Mouse (Mus musculus) liver, embryonic 14.5 days (tissue): Measurements from ENCODE around the gene Ccm2. TPM values are rescaled to one million over a fixed set of nuclear protein-coding genes. Genes with fewer than 3 reads are reported as not detected.
A peak's percentile ranks its signal among the peaks of the same experiment; 100 is the strongest.

Experiments
- ATAC-seq: fragments of 200-750 bp; cut with Nextera tagmentation; 2 replicates; pipeline ENCODE4 v1.8.0; 2017; ENCODE audit warnings: moderate number of reproducible peaks, mild to moderate bottlenecking, moderate library complexity; ENCODE audit not compliant: insufficient read depth
- DNase-seq, 3 experiments: peaks; one replicate each; pipeline ENCODE4 v3.0.0-alpha.2; 2012 to 2013; ENCODE audit warnings: low read depth in 3 of 3, low spot score in 3 of 3
- H3K27ac ChIP-seq: fragments of 300-500 bp; sonication (generic); 2 replicates; pipeline ENCODE4 v1.5.1; 2014; ENCODE audit warnings: moderate library complexity, mild to moderate bottlenecking, control low read depth, inconsistent platforms
- H3K27me3 ChIP-seq: fragments of 300-500 bp; sonication (generic); 2 replicates; pipeline ENCODE4 v1.6.1; 2014; ENCODE audit warnings: mild to moderate bottlenecking, low read length, moderate library complexity; ENCODE audit not compliant: control insufficient read depth, insufficient read depth
- H3K36me3 ChIP-seq: fragments of 300-500 bp; sonication (generic); replicated peaks from 2 replicates; pipeline ENCODE4 v1.6.1; 2014; ENCODE audit warnings: low read depth; ENCODE audit not compliant: control insufficient read depth, insufficient read depth
- H3K4me1 ChIP-seq, 2 experiments: fragments of 200-500 bp in 1 of 2; fragments of 300-500 bp in 1 of 2; sonication (generic) in 1 of 2; replicated peaks; 2 replicates each; pipeline ENCODE4 v1.6.1; 2012 to 2014; ENCODE audit warnings: antibody characterized with exemption in 1 of 2, inconsistent platforms in 1 of 2, low read length in 1 of 2; ENCODE audit not compliant: control insufficient read depth in 2 of 2, insufficient read depth in 2 of 2
- H3K4me2 ChIP-seq: fragments of 300-500 bp; sonication (generic); 2 replicates; pipeline ENCODE4 v1.6.1; 2014; ENCODE audit warnings: low read depth, mild to moderate bottlenecking, control low read depth, moderate library complexity
- H3K4me3 ChIP-seq, 2 experiments: fragments of 200-500 bp in 1 of 2; fragments of 300-500 bp in 1 of 2; sonication (generic) in 1 of 2; 2 replicates each; pipeline ENCODE4 v1.5.1; 2012 to 2014; ENCODE audit warnings: low read depth in 2 of 2, low read length in 2 of 2, mild to moderate bottlenecking in 2 of 2, control low read depth in 1 of 2, inconsistent platforms in 1 of 2, moderate library complexity in 1 of 2; ENCODE audit not compliant: insufficient read depth in 1 of 2
- H3K9ac ChIP-seq: fragments of 300-500 bp; sonication (generic); replicated peaks from 2 replicates; pipeline ENCODE4 v1.6.1; 2014; ENCODE audit warnings: mild to moderate bottlenecking, control low read depth, moderate library complexity
- H3K9me3 ChIP-seq: fragments of 300-500 bp; sonication (generic); 2 replicates; pipeline ENCODE4 v1.6.1; 2016; ENCODE audit warnings: low read length, mixed read lengths; ENCODE audit not compliant: control insufficient read depth
- CTCF ChIP-seq: IDR thresholded peaks from 2 replicates; pipeline ENCODE4 v1.5.1; 2016; ENCODE audit warnings: antibody characterized with exemption, low read depth, control low read depth
- EP300 ChIP-seq: IDR thresholded peaks from 2 replicates; pipeline ENCODE4 v1.6.1; 2016; ENCODE audit warnings: antibody characterized with exemption, low read depth
- WGBS: fragments of 180-500 bp; shearing (Covaris S2); extraction: QIAGEN DNeasy Blood & Tissue Kit; methylation state at CpG from one replicate; pipeline ENCODE4 v1.1.7; 2014; ENCODE audit not compliant: insufficient replicate concordance; 5-methylcytosine and 5-hydroxymethylcytosine counted together
- polyA plus RNA-seq, 2 experiments: library from polyadenylated mRNA; depleted of rRNA in 1 of 2; stranded (reverse) in 1 of 2; unstranded in 1 of 2; fragments of >200 nt; fragmentation: Nextera tagmentation in 1 of 2; extraction: Ambion mirVana in 1 of 2; gene quantifications; 2 replicates each; pipeline versions ENCODE4 v1.2.1 to v1.2.3; 2012 to 2014

Ccm2 gene
- polyA plus RNA-seq, 2 experiments, result 33.1 to 39.4 TPM

DNA sequence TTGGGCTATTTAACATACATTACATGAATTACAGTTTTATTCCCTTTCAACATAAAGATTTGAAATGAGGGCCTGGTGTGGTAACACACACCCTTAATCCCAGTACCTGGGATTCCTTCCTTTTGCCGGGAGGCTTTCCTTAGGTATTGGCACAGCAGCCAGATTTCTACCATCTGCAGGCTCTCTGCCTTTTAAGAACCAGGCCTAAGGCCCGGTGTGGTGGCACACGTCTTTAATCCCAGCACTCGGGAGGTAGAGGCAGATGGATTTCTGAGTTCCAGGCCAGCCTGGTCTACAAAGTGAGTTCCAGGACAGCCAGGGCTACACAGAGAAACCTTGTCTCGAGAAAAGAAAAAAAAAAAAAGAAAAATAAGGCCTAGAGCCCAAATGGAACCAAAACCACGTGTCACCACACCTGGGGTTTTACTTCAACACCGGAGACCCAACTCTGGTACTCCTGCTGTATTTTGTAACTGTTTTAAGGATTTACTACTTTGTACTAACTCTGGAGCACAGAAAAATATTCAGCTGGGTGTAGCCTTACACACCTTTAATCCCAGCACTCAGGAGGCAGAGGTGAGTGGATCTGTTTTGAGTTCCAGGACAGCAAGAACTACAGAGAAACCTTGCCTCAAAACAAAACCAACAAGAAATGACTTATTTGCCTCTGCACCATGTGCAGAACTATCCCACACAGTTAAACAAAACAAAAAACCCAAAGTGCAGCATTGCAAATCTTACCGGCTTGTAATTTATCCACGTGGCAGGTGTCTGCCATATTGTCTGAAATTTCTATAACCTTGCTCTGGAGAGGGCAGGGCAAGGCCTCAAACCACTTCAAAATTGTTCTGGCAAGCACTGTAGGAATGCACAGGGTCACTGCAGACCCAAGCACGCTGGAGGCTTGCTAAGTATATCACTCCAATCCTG lies 19.2 kb upstream of the Ccm2 start:
- Histone ChIP-seq H3K27ac (peak overlapping the region; percentile 74), H3K9ac (peak overlapping the region; percentile 94), H3K4me3 (peak overlapping the region; percentile 63 to 77), H3K36me3 (peaks cover 30% of the 10 kb centered on the region), H3K4me1 (peaks cover 3 to 11% of the 10 kb centered on the region in 2 experiments; a peak in 3 of 4 replicates), H3K4me2 (peak overlapping the region; percentile 95), H3K27me3 (no peaks in the 10 kb centered on the region), H3K9me3 (no peaks in the 10 kb centered on the region)
- WGBS, result 2% methylated on average over 10 of the region's 10 CpGs
- DNase-seq (no peak), ATAC-seq (peak; percentile 2; the same call in 1 of the 2 replicates)
- no peak for TF ChIP-seq CTCF
- no peak for TF ChIP-seq EP300

DNA sequence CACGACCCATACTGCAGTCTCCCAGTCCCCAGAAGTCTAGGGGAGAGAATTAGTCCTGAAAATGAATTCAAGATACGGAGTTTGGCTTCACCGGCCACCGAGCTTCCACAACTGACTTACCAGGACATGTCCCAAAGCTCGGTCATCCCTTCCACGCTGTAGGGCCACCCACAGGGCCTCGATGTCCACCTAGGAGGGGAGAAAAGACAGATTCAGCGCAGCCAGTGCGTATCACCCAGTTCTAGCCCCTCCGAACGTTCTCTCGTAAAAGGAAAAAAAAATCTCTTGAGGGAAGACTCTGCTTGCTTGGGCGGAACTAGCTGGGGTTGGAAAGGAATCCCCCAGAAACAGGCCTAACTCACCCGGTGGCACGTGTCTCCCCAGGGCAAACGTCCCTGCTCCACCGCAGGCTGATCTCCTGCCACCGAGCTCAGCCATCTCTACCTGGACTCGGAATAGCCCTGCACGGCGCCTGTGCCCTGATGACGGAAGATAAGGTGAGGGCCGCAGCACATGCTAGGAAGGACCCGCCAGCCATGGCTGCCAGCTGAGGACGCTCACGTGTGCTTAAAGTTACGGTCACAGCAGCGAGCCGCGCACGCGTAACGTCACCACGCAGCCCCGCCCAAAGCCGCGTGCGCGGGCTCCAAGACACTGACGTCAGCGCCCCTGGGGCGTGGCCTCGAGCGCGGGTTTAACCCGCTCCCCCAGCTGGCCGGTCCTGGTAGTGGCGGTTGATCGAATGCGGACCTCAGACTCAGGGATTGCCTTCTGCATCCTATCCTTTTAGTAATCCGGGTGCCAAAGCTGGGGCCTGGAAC lies 18.3 kb upstream of the Ccm2 start:
- TF ChIP-seq CTCF (peak; percentile 92), EP300 (peak; percentile 31; the same call in 1 of the 2 replicates)
- Histone ChIP-seq H3K36me3 (peaks cover 30% of the 10 kb centered on the region), H3K27me3 (no peaks in the 10 kb centered on the region), H3K9me3 (no peaks in the 10 kb centered on the region), H3K27ac (peak overlapping the region; percentile 74), H3K9ac (peak overlapping the region; percentile 94), H3K4me3 (peak overlapping the region; percentile 63 to 77), H3K4me2 (peak overlapping the region; percentile 95), H3K4me1 (peaks cover 3 to 11% of the 10 kb centered on the region in 2 experiments; a peak in 3 of 4 replicates)
- peak; percentile 96 for DNase-seq
- ATAC-seq, result peak; percentile 92
- WGBS, result under 1% methylated on average over 51 of the region's 51 CpGs

DNA sequence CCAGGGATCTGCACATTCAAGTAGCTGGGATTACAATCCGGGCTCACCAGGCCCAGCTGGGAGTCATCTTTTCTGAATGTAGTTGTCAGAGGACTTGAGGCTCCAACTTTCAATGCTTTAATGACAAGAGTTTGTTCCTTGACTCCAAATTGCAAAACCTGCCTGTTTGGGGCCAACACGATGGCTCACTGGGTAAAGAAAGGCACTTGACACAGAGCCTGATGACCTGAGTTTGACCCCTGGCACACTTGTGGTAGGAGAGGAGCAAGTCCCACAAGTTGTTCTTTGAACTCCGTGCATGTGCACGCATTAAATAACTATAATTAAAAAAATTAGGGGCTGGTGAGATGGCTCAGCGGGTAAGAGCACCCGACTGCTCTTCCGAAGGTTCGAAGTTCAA lies 16.7 kb upstream of the Ccm2 start:
- Histone ChIP-seq H3K27ac (no peak overlapping the region), H3K27me3 (no peaks in the 10 kb centered on the region), H3K9me3 (no peaks in the 10 kb centered on the region), H3K4me1 (peaks cover 3 to 11% of the 10 kb centered on the region in 2 experiments; a peak in 3 of 4 replicates), H3K9ac (no peak overlapping the region), H3K4me3 (no peak overlapping the region), H3K36me3 (peaks cover 22% of the 10 kb centered on the region), H3K4me2 (no peak overlapping the region)
- 80% methylated on average over 8 of the region's 8 CpGs for WGBS
- TF ChIP-seq EP300, result no peak
- TF ChIP-seq CTCF, result no peak
- ATAC-seq (no peak), DNase-seq (no peak)

DNA sequence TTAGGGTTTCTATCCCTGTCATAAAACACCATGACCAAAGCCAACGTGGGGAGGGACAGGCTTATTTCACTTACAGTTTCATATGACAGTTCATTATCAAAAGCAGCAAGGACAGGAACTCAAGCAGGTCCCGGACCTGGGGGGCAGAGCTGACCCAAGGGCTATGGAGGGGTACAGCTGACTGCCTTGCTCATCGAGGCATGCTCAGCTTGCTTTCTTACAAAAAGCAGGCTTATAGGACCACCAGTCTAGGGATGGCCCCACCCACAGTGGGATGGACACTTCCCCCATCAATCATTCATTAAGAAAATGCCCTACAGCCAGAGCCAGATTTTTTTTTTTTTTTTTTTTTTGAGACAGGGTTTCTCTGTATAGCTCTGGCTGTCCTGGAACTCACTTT lies 15.9 kb upstream of the Ccm2 start:
- 75% methylated on average over 3 of the region's 3 CpGs for WGBS
- DNase-seq (no peak), ATAC-seq (no peak)
- TF ChIP-seq CTCF, result no peak
- no peak for TF ChIP-seq EP300
- no peak overlapping the region for H3K4me2 ChIP-seq
- peaks cover 15% of the 10 kb centered on the region for H3K36me3 ChIP-seq
- no peaks in the 10 kb centered on the region for H3K9me3 ChIP-seq
- H3K4me3 ChIP-seq, result no peak overlapping the region
- H3K4me1 ChIP-seq, result peaks cover 3 to 11% of the 10 kb centered on the region in 2 experiments; a peak in 3 of 4 replicates
- no peaks in the 10 kb centered on the region for H3K27me3 ChIP-seq
- H3K9ac ChIP-seq, result no peak overlapping the region
- H3K27ac ChIP-seq, result no peak overlapping the region
